Mouse (Mus musculus): ENCODE results near the gene Mstn. TPM values are rescaled to one million over a fixed set of nuclear protein-coding genes. Genes with fewer than 3 reads are reported as not detected.

The Mstn gene
- polyA plus RNA-seq, 1 experiment from 2014 or later, result not detected

GRCm38 (mm10) chr1:53079876-53080275, 18.4 kb downstream of the Mstn start:
- no peaks in the 10 kb centered on the region for H3K27me3 ChIP-seq (ENCODE audit: control insufficient read depth, insufficient read depth, low read length)
- no peak overlapping the region for H3K4me3 ChIP-seq (ENCODE audit: low read length)
- H3K9ac ChIP-seq (ENCODE audit: low read depth, low read length), result no peak overlapping the region
- ATAC-seq (ENCODE audit: low FRiP score, low TSS enrichment), result no peak
- H3K9me3 ChIP-seq (ENCODE audit: control insufficient read depth, low read length), result no peaks in the 10 kb centered on the region
- no peaks in the 10 kb centered on the region for H3K4me1 ChIP-seq (ENCODE audit: control insufficient read depth, insufficient read depth, low read length)
- no peak overlapping the region for H3K4me2 ChIP-seq (replicated peaks; ENCODE audit: low read depth, low read length)
- H3K36me3 ChIP-seq (ENCODE audit: control insufficient read depth, insufficient read depth, low read length), result no peaks in the 10 kb centered on the region
- WGBS, result 82% methylated on average over 2 of the region's 2 CpGs
- H3K27ac ChIP-seq (ENCODE audit: low read depth, low read length), result no peak overlapping the region

GRCm38 (mm10) chr1:53080603-53081002, 19.2 kb downstream of the Mstn start:
- 81% methylated on average over 3 of the region's 3 CpGs for WGBS
- H3K9me3 ChIP-seq (ENCODE audit: control insufficient read depth, low read length), result no peaks in the 10 kb centered on the region
- no peak overlapping the region for H3K4me3 ChIP-seq (ENCODE audit: low read length)
- no peaks in the 10 kb centered on the region for H3K36me3 ChIP-seq (ENCODE audit: control insufficient read depth, insufficient read depth, low read length)
- H3K4me1 ChIP-seq (ENCODE audit: control insufficient read depth, insufficient read depth, low read length), result no peaks in the 10 kb centered on the region
- no peak for ATAC-seq (ENCODE audit: low FRiP score, low TSS enrichment)
- no peaks in the 10 kb centered on the region for H3K27me3 ChIP-seq (ENCODE audit: control insufficient read depth, insufficient read depth, low read length)
- H3K4me2 ChIP-seq (replicated peaks; ENCODE audit: low read depth, low read length), result no peak overlapping the region
- H3K9ac ChIP-seq (ENCODE audit: low read depth, low read length), result no peak overlapping the region
- H3K27ac ChIP-seq (ENCODE audit: low read depth, low read length), result no peak overlapping the region

GRCm38 (mm10) chr1:53085256-53085655, 23.8 kb downstream of the Mstn start:
- Histone ChIP-seq H3K9ac (ENCODE audit: low read depth, low read length) (no peak overlapping the region), H3K9me3 (ENCODE audit: control insufficient read depth, low read length) (no peaks in the 10 kb centered on the region), H3K27ac (ENCODE audit: low read depth, low read length) (no peak overlapping the region), H3K4me3 (ENCODE audit: low read length) (no peak overlapping the region), H3K4me1 (ENCODE audit: control insufficient read depth, insufficient read depth, low read length) (no peaks in the 10 kb centered on the region), H3K4me2 (replicated peaks; ENCODE audit: low read depth, low read length) (no peak overlapping the region), H3K27me3 (ENCODE audit: control insufficient read depth, insufficient read depth, low read length) (no peaks in the 10 kb centered on the region), H3K36me3 (ENCODE audit: control insufficient read depth, insufficient read depth, low read length) (no peaks in the 10 kb centered on the region)
- peak; percentile 90 for ATAC-seq (ENCODE audit: low FRiP score, low TSS enrichment)
- WGBS, result 25% methylated on average over 15 of the region's 15 CpGs

GRCm38 (mm10) chr1:53085991-53086390, 24.6 kb downstream of the Mstn start:
- no peak overlapping the region for H3K27ac ChIP-seq (ENCODE audit: low read depth, low read length)
- peak; percentile 83; the same call in 1 of the 2 replicates for ATAC-seq (ENCODE audit: low FRiP score, low TSS enrichment)
- H3K4me2 ChIP-seq (replicated peaks; ENCODE audit: low read depth, low read length), result no peak overlapping the region
- 10% methylated on average over 4 of the region's 4 CpGs for WGBS
- no peaks in the 10 kb centered on the region for H3K4me1 ChIP-seq (ENCODE audit: control insufficient read depth, insufficient read depth, low read length)
- no peaks in the 10 kb centered on the region for H3K9me3 ChIP-seq (ENCODE audit: control insufficient read depth, low read length)
- no peaks in the 10 kb centered on the region for H3K36me3 ChIP-seq (ENCODE audit: control insufficient read depth, insufficient read depth, low read length)
- H3K27me3 ChIP-seq (ENCODE audit: control insufficient read depth, insufficient read depth, low read length), result no peaks in the 10 kb centered on the region
- H3K4me3 ChIP-seq (ENCODE audit: low read length), result no peak overlapping the region
- H3K9ac ChIP-seq (ENCODE audit: low read depth, low read length), result no peak overlapping the region

GRCm38 (mm10) chr1:53093180-53093579, 31.7 kb downstream of the Mstn start:
- Histone ChIP-seq H3K27me3 (ENCODE audit: control insufficient read depth, insufficient read depth, low read length) (no peaks in the 10 kb centered on the region), H3K9me3 (ENCODE audit: control insufficient read depth, low read length) (no peaks in the 10 kb centered on the region), H3K9ac (ENCODE audit: low read depth, low read length) (no peak overlapping the region), H3K4me2 (replicated peaks; ENCODE audit: low read depth, low read length) (no peak overlapping the region), H3K36me3 (ENCODE audit: control insufficient read depth, insufficient read depth, low read length) (no peaks in the 10 kb centered on the region), H3K27ac (ENCODE audit: low read depth, low read length) (no peak overlapping the region), H3K4me1 (ENCODE audit: control insufficient read depth, insufficient read depth, low read length) (no peaks in the 10 kb centered on the region), H3K4me3 (ENCODE audit: low read length) (no peak overlapping the region)
- no peak for ATAC-seq (ENCODE audit: low FRiP score, low TSS enrichment)
- 33% methylated on average over 3 of the region's 3 CpGs for WGBS

GRCm38 (mm10) chr1:53110561-53110960, 49.1 kb downstream of the Mstn start:
- WGBS, result 82% methylated on average over 1 of the region's 1 CpGs
- Histone ChIP-seq H3K4me3 (ENCODE audit: low read length) (no peak overlapping the region), H3K9ac (ENCODE audit: low read depth, low read length) (no peak overlapping the region), H3K4me1 (ENCODE audit: control insufficient read depth, insufficient read depth, low read length) (no peaks in the 10 kb centered on the region), H3K27ac (ENCODE audit: low read depth, low read length) (no peak overlapping the region), H3K9me3 (ENCODE audit: control insufficient read depth, low read length) (no peaks in the 10 kb centered on the region), H3K27me3 (ENCODE audit: control insufficient read depth, insufficient read depth, low read length) (no peaks in the 10 kb centered on the region), H3K4me2 (replicated peaks; ENCODE audit: low read depth, low read length) (no peak overlapping the region), H3K36me3 (ENCODE audit: control insufficient read depth, insufficient read depth, low read length) (no peaks in the 10 kb centered on the region)
- no peak for ATAC-seq (ENCODE audit: low FRiP score, low TSS enrichment)

Other genes starting within 250 kb of the Mstn start
- gene Inpp1, start 244.0 kb upstream of the Mstn start, polyA plus RNA-seq (2014; fragmentation: Nextera tagmentation; extraction: Ambion mirVana), result 12.0 and 12.9 TPM in 2 replicates
- 23.4 and 27.8 TPM in 2 replicates for gene Hibch, start 216.7 kb upstream of the Mstn start, polyA plus RNA-seq (2014; fragmentation: Nextera tagmentation; extraction: Ambion mirVana)
- gene 1700019D03Rik, start 41.5 kb upstream of the Mstn start, polyA plus RNA-seq (2014; fragmentation: Nextera tagmentation; extraction: Ambion mirVana), result 8.0 and 8.1 TPM in 2 replicates
- not detected in 2 replicates for gene 1700019A02Rik, start 126.0 kb downstream of the Mstn start, polyA plus RNA-seq (2014; fragmentation: Nextera tagmentation; extraction: Ambion mirVana)
- 12.6 and 22.7 TPM in 2 replicates for gene Pms1, start 235.4 kb downstream of the Mstn start, polyA plus RNA-seq (2014; fragmentation: Nextera tagmentation; extraction: Ambion mirVana)
- gene Ormdl1, start 235.5 kb downstream of the Mstn start, polyA plus RNA-seq (2014; fragmentation: Nextera tagmentation; extraction: Ambion mirVana), result 48.7 and 54.2 TPM in 2 replicates
- gene Gm28778, start 235.5 kb downstream of the Mstn start, polyA plus RNA-seq (2014; fragmentation: Nextera tagmentation; extraction: Ambion mirVana), result not detected in 2 replicates

Measured in kidney, embryonic 14.5 days (tissue).